Mouse (Mus musculus): ENCODE data around the gene Apol9a.

GRCm38 (mm10) chr15:77359905-77360304 is 51.0 kb downstream of the Apol9a start:
- no peak for TF ChIP-seq POLR2A (IDR thresholded peaks at IDR 0.05; ENCODE audit: borderline replicate concordance, insufficient read depth, low read length)
- no peak for TF ChIP-seq CTCF (IDR thresholded peaks at IDR 0.05; ENCODE audit: borderline replicate concordance, insufficient read depth, low read depth, low read length)

All from cerebellum, adult 2 months (tissue).